7 mouse cellular contexts compared by ENCODE assay signal in the genomic region with DNA sequence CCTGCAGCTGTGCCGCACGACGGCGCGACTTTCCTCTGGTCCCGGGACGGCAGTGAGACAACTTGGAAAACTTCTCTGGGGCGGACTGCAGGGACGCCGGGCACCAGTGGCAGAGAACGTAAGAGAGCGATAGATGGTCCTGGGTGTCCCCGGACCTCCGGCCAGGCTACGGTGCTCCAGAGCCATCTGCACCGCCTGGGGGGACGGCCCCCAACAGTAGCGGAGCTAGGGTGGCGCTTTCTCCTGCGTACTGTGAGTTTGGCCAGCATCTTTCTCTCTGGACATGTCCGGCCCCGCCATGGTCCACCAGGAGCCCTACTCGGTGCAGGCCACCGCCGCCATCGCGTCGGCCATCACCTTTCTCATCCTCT. TPM values are rescaled to one million over a fixed set of nuclear protein-coding genes. Genes with fewer than 3 reads are reported as not detected.
DNase-seq lines count a peak whose midpoint lies in the region; ATAC-seq and TF ChIP-seq lines count a peak whose summit lies in the region.

No protein-coding gene starts in this region.

- H3K4me3 ChIP-seq in neural tube, embryonic 11.5 days (ENCODE audit: low read depth, low read length) = peak overlapping the region; percentile 38
- peak overlapping the region; percentile 46 for H3K4me3 ChIP-seq in forebrain, embryonic 16.5 days (replicated peaks; ENCODE audit: low read length)
- peak overlapping the region; percentile 80 for H3K4me3 ChIP-seq in liver, embryonic 13.5 days (replicated peaks)
- peak overlapping the region; percentile 44 for H3K4me3 ChIP-seq in stomach, postnatal 0 days (ENCODE audit: low read depth, low read length)

- intact Hi-C loops in left cerebral cortex, postnatal 36 days (cut with DNase I) = loop anchor here (5.0 kb wide), 1 partner anchor 194 kb away; no protein-coding TSS in a partner anchor

- no peaks in the 10 kb centered on the region for H3K36me3 ChIP-seq in neural tube, embryonic 11.5 days (ENCODE audit: control insufficient read depth, insufficient read depth, low read length)
- H3K36me3 ChIP-seq in forebrain, embryonic 16.5 days (ENCODE audit: control insufficient read depth, insufficient read depth) = no peaks in the 10 kb centered on the region
- H3K36me3 ChIP-seq in liver, embryonic 13.5 days = peaks cover 26% of the 10 kb centered on the region
- no peaks in the 10 kb centered on the region for H3K36me3 ChIP-seq in stomach, postnatal 0 days (ENCODE audit: control insufficient read depth, insufficient read depth, low read length)

- H3K27ac ChIP-seq in neural tube, embryonic 11.5 days (ENCODE audit: low read depth, low read length) = no peak overlapping the region
- no peak overlapping the region for H3K27ac ChIP-seq in forebrain, embryonic 16.5 days (ENCODE audit: low read length)
- H3K27ac ChIP-seq in liver, embryonic 13.5 days = peak overlapping the region; percentile 78
- no peak overlapping the region for H3K27ac ChIP-seq in stomach, postnatal 0 days (replicated peaks)

- no peak for TF ChIP-seq EP300 in stomach, postnatal 0 days (optimal IDR thresholded peaks at IDR 0.05)

- WGBS in neural tube, embryonic 11.5 days = 2% methylated on average over 28 of the region's 28 CpGs
- under 1% methylated on average over 28 of the region's 28 CpGs for WGBS in forebrain, embryonic 16.5 days
- 2% methylated on average over 28 of the region's 28 CpGs for WGBS in liver, embryonic 13.5 days (ENCODE audit: insufficient replicate concordance)
- under 1% methylated on average over 28 of the region's 28 CpGs for WGBS in stomach, postnatal 0 days

- H3K27me3 ChIP-seq in neural tube, embryonic 11.5 days (ENCODE audit: control insufficient read depth, insufficient read depth, low read length) = peaks cover 50% of the 10 kb centered on the region
- peaks cover 63% of the 10 kb centered on the region for H3K27me3 ChIP-seq in forebrain, embryonic 16.5 days (replicated peaks; ENCODE audit: control insufficient read depth, insufficient read depth, low read length)
- H3K27me3 ChIP-seq in liver, embryonic 13.5 days = peaks cover 89% of the 10 kb centered on the region
- peaks cover 14% of the 10 kb centered on the region; the same call in 1 of the 2 replicates for H3K27me3 ChIP-seq in stomach, postnatal 0 days (ENCODE audit: control insufficient read depth, insufficient read depth, low read length)

- no peak for DNase-seq in neural tube, embryonic 11.5 days (ENCODE audit: low spot score)
- DNase-seq in neural tube, embryonic 10.5 days (ENCODE audit: extremely low spot score, low spot score) = no peak
- no peak for DNase-seq in liver, embryonic 13.5 days
- no peak for DNase-seq in stomach, postnatal 0 days (ENCODE audit: low spot score)
- no peak for DNase-seq in embryo, embryonic 9.5 days (ENCODE audit: extremely low spot score)
- DNase-seq in left cerebral cortex, postnatal 36 days (ENCODE audit: low spot score in 2 of 2) = no peak

- peak; percentile 17; the same call in 1 of the 2 replicates for TF ChIP-seq CTCF in stomach, postnatal 0 days (IDR thresholded peaks at IDR 0.05; ENCODE audit: low read depth)

- peak overlapping the region; percentile 26 for H3K9ac ChIP-seq in neural tube, embryonic 11.5 days (ENCODE audit: low read length)
- H3K9ac ChIP-seq in forebrain, embryonic 16.5 days (replicated peaks; ENCODE audit: low read depth, low read length) = peak overlapping the region; percentile 44
- H3K9ac ChIP-seq in liver, embryonic 13.5 days = peak overlapping the region; percentile 92
- peak overlapping the region; percentile 45; the same call in 1 of the 2 replicates for H3K9ac ChIP-seq in stomach, postnatal 0 days (ENCODE audit: low read length)

- peak overlapping the region; percentile 57 for H3K4me2 ChIP-seq in neural tube, embryonic 11.5 days (ENCODE audit: low read depth)
- H3K4me2 ChIP-seq in forebrain, embryonic 16.5 days (ENCODE audit: low read length) = peak overlapping the region; percentile 76
- H3K4me2 ChIP-seq in liver, embryonic 13.5 days = peak overlapping the region; percentile 96
- H3K4me2 ChIP-seq in stomach, postnatal 0 days (replicated peaks; ENCODE audit: low read depth) = peak overlapping the region; percentile 78

- H3K4me1 ChIP-seq in neural tube, embryonic 11.5 days (ENCODE audit: control insufficient read depth, insufficient read depth, low read length) = peaks cover 5% of the 10 kb centered on the region; the same call in 1 of the 2 replicates
- H3K4me1 ChIP-seq in forebrain, embryonic 16.5 days (replicated peaks; ENCODE audit: control insufficient read depth, insufficient read depth, low read length) = peaks cover 14% of the 10 kb centered on the region
- peaks cover 57% of the 10 kb centered on the region for H3K4me1 ChIP-seq in liver, embryonic 13.5 days (replicated peaks)
- H3K4me1 ChIP-seq in stomach, postnatal 0 days (replicated peaks; ENCODE audit: control insufficient read depth, insufficient read depth) = no peaks in the 10 kb centered on the region

- H3K9me3 ChIP-seq in neural tube, embryonic 11.5 days (ENCODE audit: control insufficient read depth, low read length) = no peaks in the 10 kb centered on the region
- H3K9me3 ChIP-seq in forebrain, embryonic 16.5 days (ENCODE audit: control insufficient read depth, low read length) = no peaks in the 10 kb centered on the region
- H3K9me3 ChIP-seq in liver, embryonic 13.5 days (replicated peaks) = no peaks in the 10 kb centered on the region
- H3K9me3 ChIP-seq in stomach, postnatal 0 days (ENCODE audit: control insufficient read depth, low read length) = no peaks in the 10 kb centered on the region

- ATAC-seq in neural tube, embryonic 11.5 days (ENCODE audit: insufficient read depth, low FRiP score, low TSS enrichment) = no peak
- ATAC-seq in forebrain, embryonic 16.5 days = no peak
- ATAC-seq in liver, embryonic 13.5 days (ENCODE audit: low read depth) = peak; percentile 58
- peak; percentile 18 for ATAC-seq in stomach, postnatal 0 days (ENCODE audit: low FRiP score, low TSS enrichment)

RNA-seq across cellular contexts. Expression of a gene that starts 0.3 kb away (rescaled TPM):
- polyA plus RNA-seq in neural tube, embryonic 11.5 days (2014; fragmentation: Nextera tagmentation; extraction: Ambion mirVana) = 2.0 and 2.8 TPM in 2 replicates
- 0.62 and 0.68 TPM in 2 replicates for polyA plus RNA-seq in forebrain, embryonic 16.5 days (2015; fragmentation: Nextera tagmentation; extraction: Ambion mirVana)
- polyA plus RNA-seq in liver, embryonic 13.5 days (2015; fragmentation: Nextera tagmentation; extraction: Ambion mirVana) = 29.4 and 32.4 TPM in 2 replicates
- 0.36 and 0.57 TPM in 2 replicates for polyA plus RNA-seq in stomach, postnatal 0 days (2015; fragmentation: Nextera tagmentation; extraction: Ambion mirVana)
- total RNA-seq in left cerebral cortex, postnatal 36 days (2021) = under 1 TPM; 0.25 to 0.97 TPM

RNA-seq across cellular contexts. Expression of a gene that starts 24.8 kb away (rescaled TPM):
- not detected in 2 replicates for polyA plus RNA-seq in neural tube, embryonic 11.5 days (2014; fragmentation: Nextera tagmentation; extraction: Ambion mirVana)
- not detected in 2 replicates for polyA plus RNA-seq in forebrain, embryonic 16.5 days (2015; fragmentation: Nextera tagmentation; extraction: Ambion mirVana)
- not detected in 2 replicates for polyA plus RNA-seq in liver, embryonic 13.5 days (2015; fragmentation: Nextera tagmentation; extraction: Ambion mirVana)
- polyA plus RNA-seq in stomach, postnatal 0 days (2015; fragmentation: Nextera tagmentation; extraction: Ambion mirVana) = not detected in 2 replicates
- total RNA-seq in left cerebral cortex, postnatal 36 days (2021) = not detected

RNA-seq across cellular contexts. Expression of a gene that starts 27.3 kb away (rescaled TPM):
- polyA plus RNA-seq in neural tube, embryonic 11.5 days (2014; fragmentation: Nextera tagmentation; extraction: Ambion mirVana) = 7.0 TPM in 2 replicates
- 6.6 and 7.7 TPM in 2 replicates for polyA plus RNA-seq in forebrain, embryonic 16.5 days (2015; fragmentation: Nextera tagmentation; extraction: Ambion mirVana)
- 2.7 and 2.8 TPM in 2 replicates for polyA plus RNA-seq in liver, embryonic 13.5 days (2015; fragmentation: Nextera tagmentation; extraction: Ambion mirVana)
- 2.6 and 3.2 TPM in 2 replicates for polyA plus RNA-seq in stomach, postnatal 0 days (2015; fragmentation: Nextera tagmentation; extraction: Ambion mirVana)
- total RNA-seq in left cerebral cortex, postnatal 36 days (2021) = 1 to 10 TPM; 1.6 to 2.5 TPM

Comparison
In these comparisons a context has a peak if more than half of its experiments do, and no peak if none do; other contexts are left out.
1. ATAC-seq: peak in liver, embryonic 13.5 days (single experiment) and stomach, postnatal 0 days (single experiment); none in neural tube, embryonic 11.5 days (single experiment) and forebrain, embryonic 16.5 days (single experiment).
2. H3K9ac ChIP-seq: peak in every context shown above with its lines; median percentile 92 in liver, embryonic 13.5 days; 45 in stomach, postnatal 0 days; 44 in forebrain, embryonic 16.5 days; 26 in neural tube, embryonic 11.5 days.
3. Peak in every context shown above with its lines, with median percentiles within 50 percentile points of each other: H3K4me2 ChIP-seq and H3K4me3 ChIP-seq.